Mouse (Mus musculus) spleen, adult 2 months (tissue): Measurements from ENCODE around the gene Suox. TPM values are rescaled to one million over a fixed set of nuclear protein-coding genes. Genes with fewer than 3 reads are reported as not detected.
"Not testable (repeated sequence)": the region's sequence is repeated elsewhere in the genome, so short reads cannot be mapped to it uniquely, and the experiment has no call there.

Source experiments
- DNase-seq, 2 experiments: peaks; one replicate each; pipeline versions ENCODE4 v3.0.0 to v3.0.0-alpha.2; 2012 to 2021; ENCODE audit warnings: low spot score in 2 of 2, low read depth in 1 of 2
- H3K27ac ChIP-seq: fragments of 200-500 bp; 2 replicates; pipeline ENCODE4 v1.5.1; 2012; ENCODE audit warnings: low read length, inconsistent platforms; ENCODE audit not compliant: insufficient read depth
- H3K27me3 ChIP-seq: fragments of 200-500 bp; 2 replicates; pipeline ENCODE4 v1.6.1; 2012; ENCODE audit warnings: mild to moderate bottlenecking, moderate library complexity, low read length, inconsistent platforms; ENCODE audit not compliant: control insufficient read depth, insufficient read depth
- H3K36me3 ChIP-seq: fragments of 200-500 bp; 2 replicates; pipeline ENCODE4 v1.6.1; 2012; ENCODE audit warnings: mild to moderate bottlenecking, low read length, inconsistent platforms; ENCODE audit not compliant: control insufficient read depth, insufficient read depth
- H3K4me1 ChIP-seq: fragments of 200-500 bp; 2 replicates; pipeline ENCODE4 v1.6.1; 2011; ENCODE audit warnings: inconsistent platforms; ENCODE audit not compliant: control insufficient read depth, insufficient read depth, insufficient read length
- H3K4me3 ChIP-seq: fragments of 200-500 bp; 2 replicates; pipeline ENCODE4 v1.5.1; 2011; ENCODE audit warnings: mild to moderate bottlenecking, inconsistent platforms; ENCODE audit not compliant: insufficient read depth, insufficient read length; ENCODE audit errors: extremely low read depth
- CTCF ChIP-seq: fragments of 200-500 bp; IDR thresholded peaks from 2 replicates; pipeline ENCODE4 v1.5.1; 2011; ENCODE audit warnings: mild to moderate bottlenecking, inconsistent platforms; ENCODE audit not compliant: insufficient read depth, insufficient read length, insufficient replicate concordance; ENCODE audit errors: extremely low read depth
- POLR2A ChIP-seq: fragments of 200-500 bp; IDR thresholded peaks from 2 replicates; pipeline ENCODE4 v1.6.1; 2011; ENCODE audit warnings: low read depth, low read length, inconsistent platforms
- WGBS: fragments of 180-500 bp; shearing (Covaris S2); methylation state at CpG from one replicate; pipeline ENCODE4 v1.1.7; 2018; 5-methylcytosine and 5-hydroxymethylcytosine counted together
- polyA plus RNA-seq: library from polyadenylated mRNA; depleted of rRNA; stranded (reverse); fragments of >200 nt; gene quantifications from 2 replicates; pipeline ENCODE4 v1.2.3, GENCODE M21; 2012

Suox gene
- polyA plus RNA-seq, 1 experiment: 6.9 TPM

- Histone ChIP-seq H3K4me3 (no peak overlapping the region), H3K27ac (no peak overlapping the region), H3K36me3 (peaks cover 13% of the 10 kb centered on the region), H3K27me3 (no peaks in the 10 kb centered on the region), H3K4me1 (peaks cover 5% of the 10 kb centered on the region; the same call in 1 of the 2 replicates)
- no peak for DNase-seq
- TF ChIP-seq POLR2A: no peak
- TF ChIP-seq CTCF: no peak
- 80% methylated on average over 10 of the region's 10 CpGs for WGBS
Observed at GRCm38 (mm10) chr10:128627398-128628317, 46.2 kb downstream of the Suox start.

- peaks cover 5% of the 10 kb centered on the region; the same call in 1 of the 2 replicates for H3K4me1 ChIP-seq
- peak within 1 kb of the TSS; percentile 71 for H3K27ac ChIP-seq
- H3K36me3 ChIP-seq: peaks cover 13% of the 10 kb centered on the region
- peak; percentile 90 for TF ChIP-seq POLR2A
- no peak for TF ChIP-seq CTCF
- H3K27me3 ChIP-seq: no peaks in the 10 kb centered on the region
- H3K4me3 ChIP-seq: peak within 1 kb of the TSS; percentile 68
- WGBS: 2% methylated on average over 40 of the region's 40 CpGs
- peak; percentile 81 to 99 for DNase-seq
Observed at GRCm38 (mm10) chr10:128626311-128627310, 47.3 kb downstream of the Suox start, which contains the start of gene Rps26. TSS of gene Rps26 (minus strand) at chr10:128626747.

GRCm38 (mm10) chr10:128625287-128625894 lies 48.5 kb downstream of the Suox start:
- H3K4me1 ChIP-seq: peaks cover 5% of the 10 kb centered on the region; the same call in 1 of the 2 replicates
- no peak for DNase-seq
- no peaks in the 10 kb centered on the region for H3K27me3 ChIP-seq
- H3K36me3 ChIP-seq: peaks cover 13% of the 10 kb centered on the region
- whole genome bisulfite sequencing: 40% methylated on average over 7 of the region's 7 CpGs
- TF ChIP-seq POLR2A (no peak), CTCF (no peak)
- H3K4me3 ChIP-seq: peak overlapping the region; percentile 68
- no peak overlapping the region; the same call in 1 of the 2 replicates for H3K27ac ChIP-seq

- H3K4me3 ChIP-seq, H3K4me1 ChIP-seq, H3K27ac ChIP-seq, H3K27me3 ChIP-seq, DNase-seq: not testable (repeated sequence)
- peaks cover 13% of the 10 kb centered on the region for H3K36me3 ChIP-seq
- 92% methylated on average over 4 of the region's 4 CpGs for WGBS
Observed at GRCm38 (mm10) chr10:128623106-128623613, 50.7 kb downstream of the Suox start.

- H3K27ac ChIP-seq: no peak overlapping the region
- no peak for TF ChIP-seq POLR2A
- no peak for TF ChIP-seq CTCF
- no peaks in the 10 kb centered on the region for H3K27me3 ChIP-seq
- H3K4me3 ChIP-seq: no peak overlapping the region
- H3K36me3 ChIP-seq: peaks cover 13% of the 10 kb centered on the region
- peaks cover 5% of the 10 kb centered on the region; the same call in 1 of the 2 replicates for H3K4me1 ChIP-seq
- 90% methylated on average over 4 of the region's 4 CpGs for WGBS
- no peak for DNase-seq
Observed at GRCm38 (mm10) chr10:128622702-128623101, 51.2 kb downstream of the Suox start.

GRCm38 (mm10) chr10:128621986-128622520 lies 51.8 kb downstream of the Suox start:
- no peak overlapping the region for H3K27ac ChIP-seq
- 73% methylated on average over 3 of the region's 3 CpGs for WGBS
- DNase-seq: no peak
- peaks cover 13% of the 10 kb centered on the region for H3K36me3 ChIP-seq
- H3K4me3 ChIP-seq: no peak overlapping the region
- peaks cover 5% of the 10 kb centered on the region; the same call in 1 of the 2 replicates for H3K4me1 ChIP-seq
- no peak for TF ChIP-seq CTCF
- no peak for TF ChIP-seq POLR2A
- H3K27me3 ChIP-seq: no peaks in the 10 kb centered on the region
